Mouse (Mus musculus): ENCODE data around the gene Ctnnd1. TPM values are rescaled to one million over a fixed set of nuclear protein-coding genes. Genes with fewer than 3 reads are reported as not detected.

The Ctnnd1 gene
- polyA plus RNA-seq, 1 experiment from 2014 or later = 57.2 TPM

GRCm38 (mm10) chr2:84585700-84586099 is 64.9 kb downstream of the Ctnnd1 start:
- no peaks in the 10 kb centered on the region for H3K4me1 ChIP-seq (ENCODE audit: control insufficient read depth, insufficient read depth, low read length)
- peaks cover 4% of the 10 kb centered on the region; the same call in 1 of the 2 replicates for H3K9me3 ChIP-seq (ENCODE audit: control insufficient read depth, low read length)
- H3K27me3 ChIP-seq (replicated peaks; ENCODE audit: control insufficient read depth, insufficient read depth, low read length) = no peaks in the 10 kb centered on the region
- H3K4me2 ChIP-seq (ENCODE audit: low read depth, low read length) = no peak overlapping the region
- ATAC-seq = no peak
- no peaks in the 10 kb centered on the region; the same call in 1 of the 2 replicates for H3K36me3 ChIP-seq (ENCODE audit: control insufficient read depth, insufficient read depth, low read length)
- no peak overlapping the region for H3K4me3 ChIP-seq (ENCODE audit: low read length)
- H3K27ac ChIP-seq (ENCODE audit: low read length) = no peak overlapping the region
- H3K9ac ChIP-seq (ENCODE audit: low read depth, low read length) = no peak overlapping the region
- WGBS = 92% methylated on average over 8 of the region's 8 CpGs

- WGBS = 82% methylated on average over 5 of the region's 5 CpGs
- Histone ChIP-seq H3K4me1 (ENCODE audit: control insufficient read depth, insufficient read depth, low read length) (no peaks in the 10 kb centered on the region), H3K4me3 (ENCODE audit: low read length) (no peak overlapping the region), H3K9me3 (ENCODE audit: control insufficient read depth, low read length) (no peaks in the 10 kb centered on the region), H3K4me2 (ENCODE audit: low read depth, low read length) (no peak overlapping the region), H3K27ac (ENCODE audit: low read length) (no peak overlapping the region), H3K27me3 (replicated peaks; ENCODE audit: control insufficient read depth, insufficient read depth, low read length) (no peaks in the 10 kb centered on the region), H3K9ac (ENCODE audit: low read depth, low read length) (no peak overlapping the region), H3K36me3 (ENCODE audit: control insufficient read depth, insufficient read depth, low read length) (peaks cover 3% of the 10 kb centered on the region; the same call in 1 of the 2 replicates)
- ATAC-seq = no peak
Observed at GRCm38 (mm10) chr2:84582286-84582685, 68.3 kb downstream of the Ctnnd1 start.

GRCm38 (mm10) chr2:84581208-84581607 is 69.4 kb downstream of the Ctnnd1 start:
- no peak overlapping the region for H3K27ac ChIP-seq (ENCODE audit: low read length)
- H3K9ac ChIP-seq (ENCODE audit: low read depth, low read length) = no peak overlapping the region
- H3K4me3 ChIP-seq (ENCODE audit: low read length) = no peak overlapping the region
- no peaks in the 10 kb centered on the region for H3K27me3 ChIP-seq (replicated peaks; ENCODE audit: control insufficient read depth, insufficient read depth, low read length)
- H3K4me2 ChIP-seq (ENCODE audit: low read depth, low read length) = no peak overlapping the region
- no peak for ATAC-seq
- H3K4me1 ChIP-seq (ENCODE audit: control insufficient read depth, insufficient read depth, low read length) = no peaks in the 10 kb centered on the region
- 92% methylated on average over 2 of the region's 3 CpGs for WGBS
- peaks cover 3% of the 10 kb centered on the region; the same call in 1 of the 2 replicates for H3K36me3 ChIP-seq (ENCODE audit: control insufficient read depth, insufficient read depth, low read length)
- no peaks in the 10 kb centered on the region for H3K9me3 ChIP-seq (ENCODE audit: control insufficient read depth, low read length)

DNA sequence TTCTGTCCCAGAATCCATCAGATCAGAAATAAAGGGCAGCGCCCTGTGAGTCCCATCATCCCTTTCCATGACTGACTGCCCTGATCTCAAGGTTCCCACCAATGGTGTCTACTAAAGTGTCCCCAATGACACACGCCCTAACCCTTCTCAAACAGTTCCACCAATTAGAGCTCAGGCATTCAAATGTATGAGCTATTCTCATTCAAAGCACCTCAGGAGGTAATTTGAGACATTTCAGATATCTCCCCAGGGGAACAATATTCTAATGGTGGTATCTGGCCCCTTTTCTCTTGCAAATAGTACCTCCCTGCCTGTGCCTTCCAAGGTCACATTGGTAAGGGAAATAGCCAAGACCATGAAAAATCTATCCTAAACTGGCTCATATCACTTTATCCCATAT is 71.3 kb downstream of the Ctnnd1 start:
- WGBS = 94% methylated on average over 2 of the region's 2 CpGs
- no peak overlapping the region for H3K4me2 ChIP-seq (ENCODE audit: low read depth, low read length)
- peaks cover 3% of the 10 kb centered on the region; the same call in 1 of the 2 replicates for H3K36me3 ChIP-seq (ENCODE audit: control insufficient read depth, insufficient read depth, low read length)
- no peaks in the 10 kb centered on the region for H3K27me3 ChIP-seq (replicated peaks; ENCODE audit: control insufficient read depth, insufficient read depth, low read length)
- H3K4me1 ChIP-seq (ENCODE audit: control insufficient read depth, insufficient read depth, low read length) = no peaks in the 10 kb centered on the region
- H3K27ac ChIP-seq (ENCODE audit: low read length) = no peak overlapping the region
- H3K9ac ChIP-seq (ENCODE audit: low read depth, low read length) = no peak overlapping the region
- no peak overlapping the region for H3K4me3 ChIP-seq (ENCODE audit: low read length)
- no peak for ATAC-seq
- H3K9me3 ChIP-seq (ENCODE audit: control insufficient read depth, low read length) = no peaks in the 10 kb centered on the region

DNA sequence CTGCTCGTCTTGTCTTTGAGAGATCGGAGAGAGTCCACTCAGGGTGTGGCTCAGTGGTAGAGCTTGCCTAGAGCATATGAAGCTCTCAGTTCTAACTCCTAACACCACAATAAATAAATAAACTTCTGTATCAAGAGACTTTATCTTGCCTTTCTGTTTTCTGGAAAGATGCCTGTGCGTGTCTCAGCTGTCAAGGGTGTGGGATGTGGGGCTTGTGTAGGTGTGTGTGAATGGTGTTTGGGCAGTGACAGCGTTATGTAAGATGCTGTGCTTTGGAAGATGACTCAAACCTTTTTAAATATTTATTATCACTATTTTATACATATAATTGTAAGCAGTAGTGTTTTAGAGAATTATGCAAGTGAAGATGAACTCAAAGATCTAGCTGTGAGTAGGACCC is 76.4 kb downstream of the Ctnnd1 start:
- Histone ChIP-seq H3K4me1 (ENCODE audit: control insufficient read depth, insufficient read depth, low read length) (no peaks in the 10 kb centered on the region), H3K27me3 (replicated peaks; ENCODE audit: control insufficient read depth, insufficient read depth, low read length) (no peaks in the 10 kb centered on the region), H3K27ac (ENCODE audit: low read length) (no peak overlapping the region), H3K4me2 (ENCODE audit: low read depth, low read length) (no peak overlapping the region), H3K9me3 (ENCODE audit: control insufficient read depth, low read length) (no peaks in the 10 kb centered on the region), H3K36me3 (ENCODE audit: control insufficient read depth, insufficient read depth, low read length) (peaks cover 3% of the 10 kb centered on the region; the same call in 1 of the 2 replicates), H3K9ac (ENCODE audit: low read depth, low read length) (no peak overlapping the region), H3K4me3 (ENCODE audit: low read length) (no peak overlapping the region)
- ATAC-seq = no peak
- WGBS = 89% methylated on average over 4 of the region's 4 CpGs

DNA sequence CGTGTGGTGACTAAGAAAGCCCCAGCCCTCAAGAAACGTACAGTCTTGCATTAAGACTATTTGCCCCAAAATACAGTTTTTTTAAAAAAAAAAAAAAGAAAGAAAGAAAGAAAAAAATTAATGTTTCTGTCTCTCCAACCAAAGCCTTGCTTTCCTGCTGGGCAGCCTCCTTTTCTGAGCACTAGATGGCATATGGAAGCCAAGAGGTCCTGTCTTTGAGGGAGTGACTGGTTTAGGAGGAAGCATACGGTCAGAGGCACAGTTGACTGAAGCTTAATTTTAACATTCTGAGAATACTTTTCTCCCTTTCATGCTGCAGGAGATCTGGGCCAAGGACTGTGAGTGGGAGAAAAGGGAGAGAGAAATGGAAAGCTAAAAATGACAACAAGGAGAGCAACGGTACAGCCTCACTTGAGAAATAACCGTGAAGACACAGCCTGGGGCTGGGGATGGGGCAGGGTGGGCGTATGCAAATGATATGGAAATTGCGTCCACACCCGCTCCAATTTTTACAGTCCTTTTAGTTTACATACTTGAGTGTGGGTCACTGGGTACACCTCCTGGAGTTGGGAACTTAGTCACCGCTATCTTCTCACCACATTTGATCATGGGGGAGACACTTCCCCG is 93.6 kb downstream of the Ctnnd1 start:
- H3K27me3 ChIP-seq (replicated peaks; ENCODE audit: control insufficient read depth, insufficient read depth, low read length) = no peaks in the 10 kb centered on the region
- H3K36me3 ChIP-seq (ENCODE audit: control insufficient read depth, insufficient read depth, low read length) = no peaks in the 10 kb centered on the region
- peak overlapping the region; percentile 9; the same call in 1 of the 2 replicates for H3K4me2 ChIP-seq (ENCODE audit: low read depth, low read length)
- no peaks in the 10 kb centered on the region for H3K4me1 ChIP-seq (ENCODE audit: control insufficient read depth, insufficient read depth, low read length)
- WGBS = 47% methylated on average over 10 of the region's 10 CpGs
- H3K9ac ChIP-seq (ENCODE audit: low read depth, low read length) = no peak overlapping the region
- peak overlapping the region; percentile 4; the same call in 1 of the 2 replicates for H3K4me3 ChIP-seq (ENCODE audit: low read length)
- no peaks in the 10 kb centered on the region for H3K9me3 ChIP-seq (ENCODE audit: control insufficient read depth, low read length)
- H3K27ac ChIP-seq (ENCODE audit: low read length) = no peak overlapping the region
- no peak for ATAC-seq

DNA sequence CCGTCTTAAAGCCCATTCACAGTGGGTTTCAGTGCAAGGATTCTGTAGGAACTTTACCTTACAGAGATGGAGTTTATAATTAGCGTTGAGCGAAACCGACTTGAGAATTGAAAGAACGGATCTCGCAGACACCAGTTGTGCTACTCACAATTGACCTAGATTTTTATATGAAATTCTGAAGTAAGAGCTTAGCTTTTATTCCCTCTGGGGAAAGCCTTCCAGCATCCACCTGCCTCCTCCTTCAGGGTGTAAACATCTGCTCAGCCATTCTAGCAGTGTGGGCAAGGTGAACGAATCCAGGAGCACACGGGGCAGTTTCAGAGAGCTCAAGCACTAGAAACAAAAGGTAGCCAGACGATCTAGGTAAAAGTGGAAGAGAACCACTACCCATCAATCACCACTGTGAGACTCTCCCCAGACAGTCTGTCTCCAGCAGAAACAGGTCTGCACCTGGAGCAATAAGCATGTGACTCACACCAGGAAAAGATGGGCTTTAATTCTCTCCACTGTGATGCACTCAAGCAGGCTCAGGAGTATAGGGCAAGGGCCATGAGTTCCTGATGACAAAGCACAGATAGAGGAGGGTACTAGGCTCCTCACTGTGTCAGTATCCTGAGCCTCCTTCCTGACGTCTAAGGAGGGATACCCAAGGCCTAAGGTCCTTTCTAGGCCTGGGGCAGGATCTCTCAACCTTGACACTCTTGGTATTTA is 99.0 kb downstream of the Ctnnd1 start:
- Histone ChIP-seq H3K4me2 (ENCODE audit: low read depth, low read length) (no peak overlapping the region), H3K9ac (ENCODE audit: low read depth, low read length) (no peak overlapping the region), H3K4me3 (ENCODE audit: low read length) (no peak overlapping the region), H3K4me1 (ENCODE audit: control insufficient read depth, insufficient read depth, low read length) (no peaks in the 10 kb centered on the region), H3K9me3 (ENCODE audit: control insufficient read depth, low read length) (no peaks in the 10 kb centered on the region), H3K36me3 (ENCODE audit: control insufficient read depth, insufficient read depth, low read length) (no peaks in the 10 kb centered on the region), H3K27ac (ENCODE audit: low read length) (no peak overlapping the region), H3K27me3 (replicated peaks; ENCODE audit: control insufficient read depth, insufficient read depth, low read length) (no peaks in the 10 kb centered on the region)
- 69% methylated on average over 10 of the region's 10 CpGs for WGBS
- peak; percentile 96 for ATAC-seq

Other genes starting within 250 kb of the Ctnnd1 start
- gene Calcrl, start 225.4 kb downstream of the Ctnnd1 start, polyA plus RNA-seq (2015; fragmentation: Nextera tagmentation; extraction: Ambion mirVana) = 22.7 and 22.9 TPM in 2 replicates
- gene Tfpi, start 174.0 kb downstream of the Ctnnd1 start, polyA plus RNA-seq (2015; fragmentation: Nextera tagmentation; extraction: Ambion mirVana) = 36.5 and 39.3 TPM in 2 replicates
- gene Btbd18, start 8.3 kb upstream of the Ctnnd1 start, polyA plus RNA-seq (2015; fragmentation: Nextera tagmentation; extraction: Ambion mirVana) = 0.07 and 0.12 TPM in 2 replicates
- 184 and 206 TPM in 2 replicates for gene Selenoh, start 20.0 kb upstream of the Ctnnd1 start, polyA plus RNA-seq (2015; fragmentation: Nextera tagmentation; extraction: Ambion mirVana)
- gene Gm28635, start 27.3 kb upstream of the Ctnnd1 start, polyA plus RNA-seq (2015; fragmentation: Nextera tagmentation; extraction: Ambion mirVana) = not detected in 2 replicates
- 29.0 and 31.6 TPM in 2 replicates for gene Med19, start 27.6 kb upstream of the Ctnnd1 start, polyA plus RNA-seq (2015; fragmentation: Nextera tagmentation; extraction: Ambion mirVana)
- gene Tmx2, start 28.4 kb upstream of the Ctnnd1 start, polyA plus RNA-seq (2015; fragmentation: Nextera tagmentation; extraction: Ambion mirVana) = 151 and 163 TPM in 2 replicates
- gene Zdhhc5, start 64.4 kb upstream of the Ctnnd1 start, polyA plus RNA-seq (2015; fragmentation: Nextera tagmentation; extraction: Ambion mirVana) = 18.3 and 23.4 TPM in 2 replicates
- gene Clp1, start 76.6 kb upstream of the Ctnnd1 start, polyA plus RNA-seq (2015; fragmentation: Nextera tagmentation; extraction: Ambion mirVana) = 28.3 and 28.4 TPM in 2 replicates
- 4.3 and 6.0 TPM in 2 replicates for gene Ypel4, start 83.3 kb upstream of the Ctnnd1 start, polyA plus RNA-seq (2015; fragmentation: Nextera tagmentation; extraction: Ambion mirVana)
- gene Gm19426, start 92.9 kb upstream of the Ctnnd1 start, polyA plus RNA-seq (2015; fragmentation: Nextera tagmentation; extraction: Ambion mirVana) = 5.1 and 5.4 TPM in 2 replicates
- gene Serping1, start 124.7 kb upstream of the Ctnnd1 start, polyA plus RNA-seq (2015; fragmentation: Nextera tagmentation; extraction: Ambion mirVana) = 62.5 and 62.6 TPM in 2 replicates
- 47.5 and 49.9 TPM in 2 replicates for gene Ube2l6, start 148.1 kb upstream of the Ctnnd1 start, polyA plus RNA-seq (2015; fragmentation: Nextera tagmentation; extraction: Ambion mirVana)
- 0.10 and 0.17 TPM in 2 replicates for gene Smtnl1, start 171.9 kb upstream of the Ctnnd1 start, polyA plus RNA-seq (2015; fragmentation: Nextera tagmentation; extraction: Ambion mirVana)
- 59.7 and 61.5 TPM in 2 replicates for gene Timm10, start 176.2 kb upstream of the Ctnnd1 start, polyA plus RNA-seq (2015; fragmentation: Nextera tagmentation; extraction: Ambion mirVana)
- gene Slc43a1, start 188.1 kb upstream of the Ctnnd1 start, polyA plus RNA-seq (2015; fragmentation: Nextera tagmentation; extraction: Ambion mirVana) = 12.8 and 14.6 TPM in 2 replicates
- gene Rtn4rl2, start 235.9 kb upstream of the Ctnnd1 start, polyA plus RNA-seq (2015; fragmentation: Nextera tagmentation; extraction: Ambion mirVana) = 0.57 and 0.61 TPM in 2 replicates